Mouse (Mus musculus) MEL (cell line): ENCODE measurements around the gene Olfr1160. TPM values are rescaled to one million over a fixed set of nuclear protein-coding genes. Genes with fewer than 3 reads are reported as not detected.

Experiments used
- DNase-seq: peaks from one replicate; pipeline ENCODE4 v3.0.0; 2011; ENCODE audit warnings: low read depth, low spot score
- H3K27ac ChIP-seq: 2 replicates; pipeline ENCODE4 v1.5.1; 2012; ENCODE audit warnings: low read depth, mild to moderate bottlenecking, control low read depth, low read length, moderate library complexity; ENCODE audit not compliant: control insufficient read depth
- H3K27me3 ChIP-seq, 2 experiments: fragments of 150-350 bp in 1 of 2; sonication (generic) in 1 of 2; 2 replicates each; pipeline ENCODE4 v1.6.1; 2012; ENCODE audit warnings: low read length in 2 of 2, mild to moderate bottlenecking in 2 of 2, improper control_type of control experiment in 1 of 2, moderate library complexity in 1 of 2; ENCODE audit not compliant: insufficient read depth in 2 of 2, control insufficient read depth in 1 of 2
- H3K36me3 ChIP-seq, 2 experiments: 2 replicates each; pipeline ENCODE4 v1.6.1; 2012 to 2014; ENCODE audit warnings: low read length in 2 of 2, improper control_type of control experiment in 1 of 2, inconsistent platforms in 1 of 2, mild to moderate bottlenecking in 1 of 2; ENCODE audit not compliant: insufficient read depth in 2 of 2, control insufficient read depth in 1 of 2
- H3K4me1 ChIP-seq, 2 experiments: fragments of 150-350 bp in 1 of 2; sonication (generic) in 1 of 2; 2 replicates each; pipeline ENCODE4 v1.6.1; 2012; ENCODE audit warnings: low read length in 2 of 2, improper control_type of control experiment in 1 of 2, mild to moderate bottlenecking in 1 of 2; ENCODE audit not compliant: insufficient read depth in 2 of 2, control insufficient read depth in 1 of 2
- H3K4me3 ChIP-seq, 2 experiments: fragments of 150-350 bp in 1 of 2; sonication (generic) in 1 of 2; 2 replicates each; pipeline ENCODE4 v1.5.1; 2012; ENCODE audit warnings: low read depth in 2 of 2, low read length in 2 of 2, mild to moderate bottlenecking in 2 of 2, moderate library complexity in 2 of 2, control low read depth in 1 of 2, improper control_type of control experiment in 1 of 2; ENCODE audit not compliant: control insufficient read depth in 1 of 2, insufficient read depth in 1 of 2
- H3K79me2 ChIP-seq: 2 replicates; pipeline ENCODE4 v1.6.1; 2012; ENCODE audit warnings: mild to moderate bottlenecking, low read length, moderate library complexity; ENCODE audit not compliant: control insufficient read depth, poor library complexity, insufficient read depth
- H3K9ac ChIP-seq: 2 replicates; pipeline ENCODE4 v1.6.1; 2012; ENCODE audit warnings: low read depth, mild to moderate bottlenecking, control low read depth, low read length, moderate library complexity; ENCODE audit not compliant: control insufficient read depth, poor library complexity, severe bottlenecking
- H3K9me3 ChIP-seq: fragments of 150-350 bp; sonication (generic); replicated peaks from 2 replicates; pipeline ENCODE4 v1.6.1; 2012; ENCODE audit warnings: mild to moderate bottlenecking, low read length, improper control_type of control experiment, moderate library complexity; ENCODE audit not compliant: insufficient read depth
- CHD2 ChIP-seq: IDR thresholded peaks from 2 replicates; pipeline ENCODE4 v1.6.1; 2011; ENCODE audit warnings: low read length, improper control_type of control experiment
- KAT2A ChIP-seq: conservative IDR thresholded peaks from 2 replicates; pipeline ENCODE4 v1.6.1; 2012; ENCODE audit warnings: low read depth, low read length, improper control_type of control experiment, inconsistent platforms
- MAX ChIP-seq: IDR thresholded peaks from 2 replicates; pipeline ENCODE4 v1.6.1; 2011; ENCODE audit warnings: low read length, improper control_type of control experiment
- MEF2A ChIP-seq: IDR thresholded peaks from 2 replicates; pipeline ENCODE4 v1.6.1; 2014; ENCODE audit warnings: low read depth, mild to moderate bottlenecking, inconsistent platforms, low read length, improper control_type of control experiment; ENCODE audit not compliant: poor library complexity, insufficient replicate concordance, severe bottlenecking; ENCODE audit errors: extremely low read depth
- RCOR1 ChIP-seq: IDR thresholded peaks from 2 replicates; pipeline ENCODE4 v1.6.1; 2012; ENCODE audit warnings: low read depth, mild to moderate bottlenecking, inconsistent platforms, low read length, improper control_type of control experiment
- UBTF ChIP-seq: IDR thresholded peaks from 2 replicates; pipeline ENCODE4 v1.6.1; 2012; ENCODE audit warnings: low read depth, mild to moderate bottlenecking, inconsistent platforms, low read length, improper control_type of control experiment, moderate library complexity, borderline replicate concordance; ENCODE audit not compliant: insufficient read depth
- polyA plus RNA-seq, 2 experiments: library from polyadenylated mRNA; stranded (reverse) in 1 of 2; unstranded in 1 of 2; fragments of >175 nt in 1 of 2; fragments of >200 nt in 1 of 2; gene quantifications; 2 replicates each; pipeline versions ENCODE4 v1.2.1 to v1.2.4; 2012; ENCODE audit warnings: low replicate concordance in 2 of 2, low read depth in 1 of 2; ENCODE audit not compliant: insufficient read length in 2 of 2, insufficient read depth in 1 of 2, missing spikeins in 1 of 2
- total RNA-seq: library from RNA; depleted of rRNA; stranded (reverse); fragments of 300-350 nt; gene quantifications from 2 replicates; pipeline ENCODE4 v1.2.3, GENCODE M21; 2012; rRNA removed

Gene Olfr1160
- total and polyA plus RNA-seq, 3 experiments: not detected

DNA sequence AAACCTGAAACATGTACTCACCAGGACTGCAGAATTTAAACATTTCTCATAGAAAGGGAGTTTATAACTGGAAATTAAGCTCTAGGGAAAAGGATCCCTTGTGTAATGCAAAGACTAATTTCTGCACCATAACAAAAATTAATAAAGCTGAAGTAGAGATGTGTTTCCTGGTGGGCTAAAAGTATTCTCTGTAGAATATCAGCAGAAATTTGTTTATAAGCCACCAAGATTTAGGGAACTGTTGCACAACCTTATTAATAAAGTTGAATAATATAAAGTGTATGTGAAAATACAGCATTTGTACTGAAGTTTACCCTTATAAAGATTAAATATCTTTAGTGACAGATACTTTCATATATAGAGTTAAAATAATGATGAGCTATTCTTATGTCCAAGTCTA is 55.1 kb downstream of the Olfr1160 start, which contains the start of gene Olfr1156:
Olfr1156 (minus strand) TSS at position 101 of the 400 bp plus-strand sequence.
- Histone ChIP-seq H3K27ac (no peak within 1 kb of the TSS), H3K9ac (no peak within 1 kb of the TSS), H3K27me3 (no peaks in the 10 kb centered on the region), H3K79me2 (no peaks in the 10 kb centered on the region), H3K4me3 (no peak within 1 kb of the TSS), H3K4me1 (no peaks in the 10 kb centered on the region), H3K36me3 (no peaks in the 10 kb centered on the region), H3K9me3 (no peaks in the 10 kb centered on the region)
- no peak for DNase-seq
- TF ChIP-seq UBTF (no peak), MEF2A (no peak), CHD2 (no peak), MAX (no peak), KAT2A (no peak), RCOR1 (no peak)

Other genes starting within 250 kb of the Olfr1160 start
- gene Olfr152, start 228.8 kb downstream of the Olfr1160 start, total RNA-seq: not detected in 2 replicates
- gene Olfr152, start 228.8 kb downstream of the Olfr1160 start, polyA plus RNA-seq: not detected
- gene Olfr1143, start 207.7 kb downstream of the Olfr1160 start, total RNA-seq: not detected in 2 replicates
- not detected for gene Olfr1143, start 207.7 kb downstream of the Olfr1160 start, polyA plus RNA-seq
- not detected in 2 replicates for gene Olfr1145, start 198.4 kb downstream of the Olfr1160 start, total RNA-seq
- not detected for gene Olfr1145, start 198.4 kb downstream of the Olfr1160 start, polyA plus RNA-seq
- gene Olfr1148, start 177.7 kb downstream of the Olfr1160 start, total RNA-seq: not detected in 2 replicates
- not detected for gene Olfr1148, start 177.7 kb downstream of the Olfr1160 start, polyA plus RNA-seq
- not detected in 2 replicates for gene Olfr1150-ps1, start 164.3 kb downstream of the Olfr1160 start, total RNA-seq
- gene Olfr1150-ps1, start 164.3 kb downstream of the Olfr1160 start, polyA plus RNA-seq: not detected
- gene Olfr1151, start 152.4 kb downstream of the Olfr1160 start, total RNA-seq: not detected in 2 replicates
- gene Olfr1151, start 152.4 kb downstream of the Olfr1160 start, polyA plus RNA-seq: not detected
- gene Olfr1152, start 141.8 kb downstream of the Olfr1160 start, total RNA-seq: not detected in 2 replicates
- under 1 TPM in 1 of 2 experiments, not detected in 1; 0.01 TPM for gene Olfr1152, start 141.8 kb downstream of the Olfr1160 start, polyA plus RNA-seq
- not detected in 2 replicates for gene Olfr1153, start 113.3 kb downstream of the Olfr1160 start, total RNA-seq
- not detected for gene Olfr1153, start 113.3 kb downstream of the Olfr1160 start, polyA plus RNA-seq
- gene Olfr1154, start 103.1 kb downstream of the Olfr1160 start, total RNA-seq: not detected in 2 replicates
- gene Olfr1154, start 103.1 kb downstream of the Olfr1160 start, polyA plus RNA-seq: not detected
- gene Olfr1155, start 63.1 kb downstream of the Olfr1160 start, total RNA-seq: not detected in 2 replicates
- gene Olfr1155, start 63.1 kb downstream of the Olfr1160 start, polyA plus RNA-seq: not detected
- not detected in 2 replicates for gene Olfr1156, start 55.2 kb downstream of the Olfr1160 start, total RNA-seq
- gene Olfr1156, start 55.2 kb downstream of the Olfr1160 start, polyA plus RNA-seq: under 1 TPM in 1 of 2 experiments, not detected in 1; 0.03 TPM
- not detected in 2 replicates for gene Olfr1157, start 40.0 kb downstream of the Olfr1160 start, total RNA-seq
- not detected for gene Olfr1157, start 40.0 kb downstream of the Olfr1160 start, polyA plus RNA-seq
- gene Olfr74, start 33.6 kb downstream of the Olfr1160 start, total RNA-seq: not detected in 2 replicates
- gene Olfr74, start 33.6 kb downstream of the Olfr1160 start, polyA plus RNA-seq: not detected
- gene Olfr1158, start 18.2 kb downstream of the Olfr1160 start, total RNA-seq: not detected in 2 replicates
- gene Olfr1158, start 18.2 kb downstream of the Olfr1160 start, polyA plus RNA-seq: not detected
- not detected in 2 replicates for gene Olfr1161, start 14.5 kb upstream of the Olfr1160 start, total RNA-seq
- gene Olfr1161, start 14.5 kb upstream of the Olfr1160 start, polyA plus RNA-seq: not detected
- not detected in 2 replicates for gene Olfr73, start 29.4 kb upstream of the Olfr1160 start, total RNA-seq
- gene Olfr73, start 29.4 kb upstream of the Olfr1160 start, polyA plus RNA-seq: not detected
- gene Olfr1162, start 42.9 kb upstream of the Olfr1160 start, total RNA-seq: not detected in 2 replicates
- not detected for gene Olfr1162, start 42.9 kb upstream of the Olfr1160 start, polyA plus RNA-seq
- gene Olfr1163, start 63.6 kb upstream of the Olfr1160 start, total RNA-seq: not detected in 2 replicates
- not detected for gene Olfr1163, start 63.6 kb upstream of the Olfr1160 start, polyA plus RNA-seq
- gene Olfr1164, start 85.7 kb upstream of the Olfr1160 start, total RNA-seq: not detected in 2 replicates
- gene Olfr1164, start 85.7 kb upstream of the Olfr1160 start, polyA plus RNA-seq: not detected
- not detected in 2 replicates for gene Olfr1166, start 120.0 kb upstream of the Olfr1160 start, total RNA-seq
- not detected for gene Olfr1166, start 120.0 kb upstream of the Olfr1160 start, polyA plus RNA-seq
- gene Olfr1167, start 146.9 kb upstream of the Olfr1160 start, total RNA-seq: not detected in 2 replicates
- gene Olfr1167, start 146.9 kb upstream of the Olfr1160 start, polyA plus RNA-seq: under 1 TPM in 1 of 2 experiments, not detected in 1; 0.26 TPM
- gene Olfr1168, start 173.6 kb upstream of the Olfr1160 start, total RNA-seq: not detected in 2 replicates
- not detected for gene Olfr1168, start 173.6 kb upstream of the Olfr1160 start, polyA plus RNA-seq
- gene Olfr1170, start 220.1 kb upstream of the Olfr1160 start, total RNA-seq: not detected in 2 replicates
- gene Olfr1170, start 220.1 kb upstream of the Olfr1160 start, polyA plus RNA-seq: not detected